Mouse (Mus musculus) liver, postnatal 0 days (tissue): ENCODE results near the gene Ptpn22.

Experiments used
- CTCF ChIP-seq: sonication (generic); IDR thresholded peaks from 2 replicates; pipeline ENCODE4 v1.5.1; 2016; ENCODE audit warnings: antibody characterized with exemption, low read depth
- EP300 ChIP-seq: IDR thresholded peaks from 2 replicates; pipeline ENCODE4 v1.6.1; 2016; ENCODE audit warnings: antibody characterized with exemption, low read depth, mild to moderate bottlenecking

DNA sequence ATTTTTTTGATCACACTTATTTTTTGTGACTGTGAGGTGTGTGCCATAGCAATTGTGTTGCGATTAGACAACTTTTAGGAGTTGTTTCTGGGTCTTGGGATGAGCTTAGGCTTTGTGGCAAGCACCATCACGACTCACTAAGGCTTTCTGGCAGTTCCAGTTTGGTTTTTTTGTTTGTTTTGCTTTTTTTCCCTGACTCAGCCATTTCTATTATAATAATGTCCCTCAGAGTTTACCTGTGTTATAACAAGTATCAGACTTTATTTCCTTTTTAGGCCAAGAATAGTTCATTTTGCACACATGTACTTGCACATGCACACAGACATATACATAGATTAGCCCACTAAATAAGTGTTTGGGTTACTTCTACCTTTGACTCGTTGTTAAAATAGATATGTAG, 101.0 kb downstream of the Ptpn22 start:
- TF ChIP-seq EP300 (no peak), CTCF (no peak)
